Mouse (Mus musculus) intestine, postnatal 0 days (tissue): ENCODE measurements around the gene Rab31. TPM values are rescaled to one million over a fixed set of nuclear protein-coding genes. Genes with fewer than 3 reads are reported as not detected.

Experiments used
- ATAC-seq: fragments of 200-750 bp; cut with Nextera tagmentation; 2 replicates; pipeline ENCODE4 v1.8.0; 2017; ENCODE audit warnings: mild to moderate bottlenecking, moderate TSS enrichment, moderate library complexity
- H3K27ac ChIP-seq: fragments of 300-500 bp; sonication (generic); 2 replicates; pipeline ENCODE4 v1.5.1; 2014; ENCODE audit warnings: mild to moderate bottlenecking, low read depth, low read length, moderate library complexity
- H3K27me3 ChIP-seq: fragments of 300-500 bp; sonication (generic); replicated peaks from 2 replicates; pipeline ENCODE4 v1.6.1; 2014; ENCODE audit warnings: low read length, mixed read lengths; ENCODE audit not compliant: control insufficient read depth, insufficient read depth
- H3K36me3 ChIP-seq: fragments of 300-500 bp; sonication (generic); 2 replicates; pipeline ENCODE4 v1.6.1; 2014; ENCODE audit warnings: mild to moderate bottlenecking, moderate library complexity; ENCODE audit not compliant: control insufficient read depth, insufficient read depth
- H3K4me1 ChIP-seq: fragments of 300-500 bp; sonication (generic); replicated peaks from 2 replicates; pipeline ENCODE4 v1.6.1; 2014; ENCODE audit warnings: antibody characterized with exemption, low read length, mixed read lengths; ENCODE audit not compliant: control insufficient read depth, insufficient read depth
- H3K4me2 ChIP-seq: fragments of 300-500 bp; sonication (generic); replicated peaks from 2 replicates; pipeline ENCODE4 v1.6.1; 2014; ENCODE audit warnings: low read depth, mild to moderate bottlenecking, moderate library complexity
- H3K4me3 ChIP-seq: fragments of 300-500 bp; sonication (generic); 2 replicates; pipeline ENCODE4 v1.5.1; 2014; ENCODE audit warnings: low read depth, low read length
- H3K9ac ChIP-seq: fragments of 300-500 bp; sonication (generic); 2 replicates; pipeline ENCODE4 v1.6.1; 2014; ENCODE audit warnings: mild to moderate bottlenecking, low read depth, low read length
- H3K9me3 ChIP-seq: fragments of 300-500 bp; sonication (generic); 2 replicates; pipeline ENCODE4 v1.6.1; 2016; ENCODE audit warnings: mixed run types; ENCODE audit not compliant: control insufficient read depth
- CTCF ChIP-seq: sonication (generic); IDR thresholded peaks from 2 replicates; pipeline ENCODE4 v1.5.1; 2016; ENCODE audit warnings: low read depth, mild to moderate bottlenecking, control low read depth, antibody characterized with exemption, moderate library complexity
- WGBS: fragments of 180-500 bp; shearing (Covaris S2); extraction: QIAGEN DNeasy Blood & Tissue Kit; methylation state at CpG from one replicate; pipeline ENCODE4 v1.1.7; 2014; 5-methylcytosine and 5-hydroxymethylcytosine counted together
- polyA plus RNA-seq: library from polyadenylated mRNA; unstranded; fragments of >200 nt; fragmentation: Nextera tagmentation; extraction: Ambion mirVana; gene quantifications from 2 replicates; pipeline ENCODE4 v1.2.1, GENCODE M21; 2015

The Rab31 gene
- 28.0 and 30.5 TPM in 2 replicates for polyA plus RNA-seq

DNA sequence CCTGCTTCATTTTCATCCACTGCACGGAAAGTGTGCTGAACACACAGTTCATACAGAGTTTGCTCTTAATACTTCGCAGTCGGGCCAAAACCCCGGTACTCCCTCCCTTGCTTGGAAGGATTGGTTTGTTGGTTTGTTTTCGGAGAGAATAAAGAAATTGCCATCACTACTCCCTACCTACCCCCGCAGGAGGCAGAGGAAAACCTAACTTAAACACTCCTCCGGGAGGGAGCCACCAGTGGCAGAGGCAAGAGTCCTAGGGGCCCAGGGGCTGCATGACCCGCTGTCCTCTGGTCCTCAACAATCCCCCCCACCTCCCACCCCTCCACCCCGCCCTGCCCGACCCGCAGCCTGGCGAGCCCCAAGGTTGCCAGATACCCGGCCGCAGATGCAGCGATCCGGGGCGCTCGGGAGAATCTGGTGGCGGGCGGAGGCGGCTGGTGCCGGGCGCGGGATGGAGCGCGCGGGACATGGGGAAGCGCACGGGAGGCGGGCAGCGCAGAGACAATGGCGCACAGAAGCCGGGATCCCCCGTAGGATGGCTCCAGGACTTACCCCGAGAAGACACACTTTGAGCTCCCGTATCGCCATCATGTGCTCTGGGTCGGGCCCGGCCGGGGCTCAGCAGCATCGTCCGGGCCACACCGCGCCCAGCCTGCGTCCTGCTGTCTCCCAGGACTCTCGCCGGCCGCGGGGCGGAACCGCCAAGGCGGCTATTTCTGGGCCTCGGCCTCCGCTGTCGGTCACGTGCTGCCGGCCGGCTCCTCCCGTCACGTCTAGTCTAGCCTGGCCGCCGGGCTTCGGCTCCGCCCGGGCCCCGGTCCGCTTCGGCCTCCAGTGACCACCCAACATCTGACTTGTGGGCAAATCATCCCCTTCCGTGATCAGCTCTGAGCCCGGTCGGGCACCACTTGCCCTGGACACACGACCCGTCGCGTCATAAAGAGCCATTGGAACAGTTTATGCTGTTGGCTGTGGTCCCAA, at the start of gene Rab31:
Gene Rab31, minus strand, starts transcription at position 802 of the 984 bp plus-strand sequence.
- Histone ChIP-seq H3K36me3 (no peaks in the 10 kb centered on the region), H3K9ac (peak within 1 kb of the TSS; percentile 80), H3K27ac (peak within 1 kb of the TSS; percentile 89), H3K9me3 (no peaks in the 10 kb centered on the region), H3K27me3 (no peaks in the 10 kb centered on the region), H3K4me3 (peak within 1 kb of the TSS; percentile 68), H3K4me2 (peak within 1 kb of the TSS; percentile 98), H3K4me1 (0 out of 2 replicates have a peak, but pooled peaks cover 2% of the 10 kb centered on the region)
- WGBS, result 2% methylated on average over 61 of the region's 75 CpGs
- peak; percentile 34; the same call in 1 of the 2 replicates for ATAC-seq
- no peak for TF ChIP-seq CTCF

DNA sequence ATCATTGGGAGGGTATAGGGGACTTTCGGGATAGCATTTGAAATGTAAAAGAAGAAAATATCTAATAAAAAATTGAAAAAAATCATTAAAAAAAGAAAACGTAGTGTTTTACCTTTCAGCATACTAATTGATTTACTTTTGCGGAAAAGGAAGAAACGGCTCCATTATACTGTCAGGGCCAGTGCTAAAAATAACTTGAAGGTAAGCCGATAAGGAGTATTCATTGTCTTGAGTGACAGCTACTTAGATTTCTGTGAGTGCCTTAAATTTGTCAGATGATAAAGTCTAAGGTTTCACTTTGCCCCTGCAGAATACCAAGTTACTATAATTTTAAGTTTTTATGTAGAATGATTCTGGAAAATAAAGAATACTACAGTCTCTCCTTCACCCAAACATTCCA, 47.6 kb upstream of the Rab31 start:
- H3K36me3 ChIP-seq, result peaks cover 70% of the 10 kb centered on the region

GRCm38 (mm10) chr17:65813763-65814162, 41.2 kb upstream of the Rab31 start:
- TF ChIP-seq CTCF, result no peak
- WGBS, result 91% methylated on average over 8 of the region's 8 CpGs
- Histone ChIP-seq H3K27ac (no peak overlapping the region), H3K9me3 (no peaks in the 10 kb centered on the region), H3K27me3 (no peaks in the 10 kb centered on the region), H3K4me2 (no peak overlapping the region), H3K4me3 (no peak overlapping the region), H3K36me3 (peaks cover 68% of the 10 kb centered on the region), H3K9ac (no peak overlapping the region), H3K4me1 (no peaks in the 10 kb centered on the region)
- no peak for ATAC-seq

More for the DNA sequence above, 47.6 kb upstream of the Rab31 start:
- Histone ChIP-seq H3K27me3 (no peaks in the 10 kb centered on the region), H3K4me1 (no peaks in the 10 kb centered on the region), H3K9ac (no peak overlapping the region), H3K27ac (no peak overlapping the region), H3K4me2 (no peak overlapping the region), H3K4me3 (no peak overlapping the region), H3K9me3 (no peaks in the 10 kb centered on the region)
- WGBS, result 83% methylated on average over 5 of the region's 5 CpGs
- no peak for ATAC-seq
- TF ChIP-seq CTCF, result no peak

- Histone ChIP-seq H3K4me2 (no peak overlapping the region), H3K4me1 (no peaks in the 10 kb centered on the region), H3K9me3 (no peaks in the 10 kb centered on the region), H3K4me3 (no peak overlapping the region), H3K9ac (no peak overlapping the region), H3K27me3 (no peaks in the 10 kb centered on the region), H3K36me3 (peaks cover 60% of the 10 kb centered on the region), H3K27ac (no peak overlapping the region)
- 47% methylated on average over 5 of the region's 5 CpGs for WGBS
- peak; percentile 76 for ATAC-seq
- TF ChIP-seq CTCF, result peak; percentile 43
These were observed 38.5 kb upstream of the Rab31 start for GRCm38 (mm10) chr17:65811032-65811431.

DNA sequence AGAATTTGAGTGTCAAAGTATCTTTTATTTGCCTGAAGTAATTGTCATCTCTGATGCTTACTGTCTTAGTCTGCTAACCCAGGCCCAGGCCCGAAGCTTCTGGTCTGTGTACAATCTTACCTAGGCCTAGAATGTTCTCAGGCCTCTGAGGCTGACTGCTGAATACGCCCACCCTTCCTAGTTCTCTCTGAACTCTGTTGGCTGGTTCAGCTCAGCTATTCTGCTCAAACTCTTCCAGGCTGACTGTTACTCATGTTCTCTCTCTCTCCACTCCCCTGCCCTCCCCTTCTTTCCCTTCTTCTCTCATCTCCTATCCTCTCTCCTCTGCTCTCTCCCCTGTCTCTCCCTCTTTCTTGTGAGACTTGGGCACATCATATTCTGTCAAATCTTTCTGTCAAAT, 33.9 kb upstream of the Rab31 start:
- Histone ChIP-seq H3K36me3 (peaks cover 36% of the 10 kb centered on the region), H3K4me2 (no peak overlapping the region), H3K4me1 (no peaks in the 10 kb centered on the region), H3K27ac (no peak overlapping the region), H3K9ac (no peak overlapping the region), H3K4me3 (no peak overlapping the region), H3K9me3 (no peaks in the 10 kb centered on the region), H3K27me3 (no peaks in the 10 kb centered on the region)
- TF ChIP-seq CTCF, result no peak
- 89% methylated on average over 2 of the region's 2 CpGs for WGBS
- ATAC-seq, result no peak

DNA sequence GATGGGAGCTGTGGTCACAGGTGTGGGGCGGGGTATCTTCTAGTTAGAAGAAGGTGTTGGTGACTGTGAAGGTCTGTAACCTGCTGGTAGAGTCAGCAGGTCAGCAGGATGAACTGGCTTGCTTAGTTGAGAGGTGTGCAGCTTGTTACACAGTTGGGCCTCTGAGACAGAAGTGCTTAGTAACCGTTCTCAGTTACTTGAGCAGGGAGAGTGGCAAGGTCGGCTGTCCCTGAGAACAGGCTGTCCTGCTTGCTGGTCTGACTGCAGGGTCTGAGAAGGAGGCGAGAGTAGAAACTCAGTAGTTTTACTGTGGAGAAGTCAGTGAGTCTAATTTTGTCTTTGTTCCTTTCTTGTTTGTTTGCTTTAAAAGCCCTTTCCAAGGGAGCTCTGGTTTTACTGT, 33.4 kb upstream of the Rab31 start:
- WGBS, result 79% methylated on average over 4 of the region's 4 CpGs
- peaks cover 32% of the 10 kb centered on the region for H3K36me3 ChIP-seq
- H3K9me3 ChIP-seq, result no peaks in the 10 kb centered on the region
- TF ChIP-seq CTCF, result no peak
- H3K4me1 ChIP-seq, result no peaks in the 10 kb centered on the region
- no peaks in the 10 kb centered on the region for H3K27me3 ChIP-seq
- no peak for ATAC-seq
- no peak overlapping the region for H3K9ac ChIP-seq
- H3K4me2 ChIP-seq, result no peak overlapping the region
- no peak overlapping the region for H3K4me3 ChIP-seq
- H3K27ac ChIP-seq, result no peak overlapping the region
